Mouse (Mus musculus) thymus, adult 18-20 months (tissue): ENCODE measurements around the gene Gm37240.
"Not testable (repeated sequence)": the region's sequence is repeated elsewhere in the genome, so short reads cannot be mapped to it uniquely, and the experiment has no call there.

Experiments
- DNase-seq, 2 experiments: peaks; one replicate each; pipeline ENCODE4 v3.0.0; 2022; ENCODE audit warnings: mixed read lengths in 2 of 2

Gene Gm37240

GRCm38 (mm10) chr3:84653557-84654245, 1233.6 kb downstream of the Gm37240 start:
- DNase-seq = peak; percentile 26 to 51

- no peak for DNase-seq
Observed at GRCm38 (mm10) chr3:84652643-84653556, 1234.4 kb downstream of the Gm37240 start.

GRCm38 (mm10) chr3:84649578-84650327, 1237.6 kb downstream of the Gm37240 start:
- DNase-seq = no peak

DNA sequence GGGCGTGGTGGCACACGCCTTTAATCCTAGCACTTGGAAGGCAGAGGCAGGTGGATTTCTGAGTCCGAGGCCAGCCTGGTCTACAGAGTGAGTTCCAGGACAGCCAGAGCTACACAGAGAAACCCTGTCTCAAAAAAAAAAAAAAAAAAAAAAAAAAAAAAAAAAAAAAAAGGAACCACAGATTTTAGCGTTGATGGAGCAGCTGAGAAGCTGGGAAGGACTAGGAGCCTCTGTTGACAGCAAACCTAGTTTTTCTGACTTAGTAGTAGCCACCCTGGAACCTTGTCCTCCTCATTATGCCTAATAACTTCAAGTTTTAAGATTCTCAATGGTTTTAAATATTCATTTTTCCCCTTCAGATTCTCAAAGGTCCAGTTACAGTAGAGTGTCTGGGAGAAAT, 1239.2 kb downstream of the Gm37240 start:
- DNase-seq = not testable (repeated sequence)

DNA sequence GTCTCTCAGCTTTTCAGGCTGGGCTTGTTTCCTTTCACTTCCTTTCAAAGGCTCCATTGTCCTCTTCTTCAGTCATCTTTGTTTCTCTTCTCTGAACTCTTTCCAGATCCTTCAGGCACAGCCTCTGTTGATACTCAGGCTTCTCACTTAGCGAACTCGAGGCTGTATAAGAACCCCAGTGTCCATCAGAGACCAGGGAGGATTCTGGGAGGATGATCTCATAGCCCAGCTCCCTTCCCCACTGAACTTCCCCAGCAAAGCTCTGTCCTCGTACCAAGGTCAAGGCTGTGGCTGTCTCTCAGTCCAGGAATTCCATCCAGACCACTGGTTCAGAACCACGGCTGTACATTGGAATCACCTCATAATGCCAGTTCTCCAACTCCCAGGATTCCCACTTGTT, 1239.7 kb downstream of the Gm37240 start:
- DNase-seq = no peak

- DNase-seq = no peak
Observed at GRCm38 (mm10) chr3:84646331-84646845, 1240.9 kb downstream of the Gm37240 start.

DNA sequence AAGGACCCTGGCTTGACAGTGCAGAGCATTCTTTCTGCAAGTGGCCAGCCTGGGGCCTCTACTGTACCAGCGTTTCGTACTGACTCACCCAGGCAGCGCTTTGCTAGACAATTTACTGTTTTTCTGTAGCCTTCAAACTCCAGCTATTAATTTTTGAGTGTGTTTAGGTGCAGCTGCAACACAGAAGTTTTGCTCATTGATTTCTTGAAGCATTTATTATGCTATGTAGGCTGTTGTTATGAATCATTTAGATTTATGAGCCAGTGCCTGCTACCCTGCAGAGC, 1241.4 kb downstream of the Gm37240 start:
- no peak for DNase-seq

- no peak for DNase-seq
Observed at GRCm38 (mm10) chr3:84645156-84646006, 1241.9 kb downstream of the Gm37240 start.

DNA sequence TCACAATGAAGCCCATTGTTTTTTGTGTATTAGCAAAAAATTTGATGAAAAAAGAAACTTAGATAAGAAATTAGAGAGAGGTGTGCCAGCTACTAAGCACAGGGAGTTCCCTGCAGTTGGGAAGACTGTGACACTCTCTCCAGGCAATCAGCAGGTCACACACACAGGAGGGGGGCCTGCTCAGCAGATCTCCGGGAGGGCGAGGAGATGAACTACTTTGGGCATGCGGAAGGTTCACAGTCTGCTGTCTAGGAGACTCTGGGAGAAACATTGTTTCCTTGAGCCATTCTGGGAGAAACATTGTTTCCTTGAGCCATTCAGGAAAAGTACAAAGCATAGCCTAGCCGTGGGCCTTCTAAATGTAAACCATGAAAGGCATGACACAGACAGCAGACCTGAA, 1244.4 kb downstream of the Gm37240 start:
- DNase-seq = no peak

GRCm38 (mm10) chr3:84641391-84641790, 1245.9 kb downstream of the Gm37240 start:
- DNase-seq = no peak

GRCm38 (mm10) chr3:84640536-84640935, 1246.8 kb downstream of the Gm37240 start:
- no peak for DNase-seq

DNA sequence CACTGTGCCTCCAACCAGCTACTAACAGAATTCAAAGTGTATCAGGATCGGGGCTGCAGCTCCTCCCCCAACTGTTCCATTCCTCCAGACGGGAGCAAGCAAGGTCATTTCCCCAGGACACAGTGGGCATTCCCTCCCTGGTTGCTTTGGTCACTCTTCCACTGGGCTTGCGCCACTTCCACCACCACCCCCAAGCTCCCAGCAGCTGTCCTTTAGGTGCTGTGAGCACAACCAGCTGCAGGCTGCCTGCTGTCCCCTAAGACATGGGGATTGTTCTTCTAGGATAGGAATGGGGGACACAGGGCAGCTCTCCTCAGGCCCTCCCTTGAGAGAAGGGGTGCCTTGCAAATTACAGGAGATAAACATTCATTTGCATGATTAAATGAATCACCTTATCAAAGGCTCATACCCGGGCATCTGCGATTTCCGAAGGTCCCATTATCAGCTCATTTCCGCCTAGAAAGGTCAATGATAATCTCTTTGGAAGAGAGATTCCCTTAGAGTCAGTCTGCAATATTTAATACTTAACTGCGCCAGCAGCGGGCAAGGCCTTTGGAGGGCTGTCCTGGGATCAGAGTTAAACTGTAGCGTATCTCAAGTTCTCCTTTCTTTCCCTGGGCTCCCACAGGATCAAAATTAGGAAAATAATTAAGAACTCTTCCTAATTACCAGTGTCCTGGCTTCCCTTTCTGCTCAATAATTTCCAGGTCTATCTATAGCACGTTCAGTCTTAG, 1247.4 kb downstream of the Gm37240 start:
- DNase-seq = no peak

DNA sequence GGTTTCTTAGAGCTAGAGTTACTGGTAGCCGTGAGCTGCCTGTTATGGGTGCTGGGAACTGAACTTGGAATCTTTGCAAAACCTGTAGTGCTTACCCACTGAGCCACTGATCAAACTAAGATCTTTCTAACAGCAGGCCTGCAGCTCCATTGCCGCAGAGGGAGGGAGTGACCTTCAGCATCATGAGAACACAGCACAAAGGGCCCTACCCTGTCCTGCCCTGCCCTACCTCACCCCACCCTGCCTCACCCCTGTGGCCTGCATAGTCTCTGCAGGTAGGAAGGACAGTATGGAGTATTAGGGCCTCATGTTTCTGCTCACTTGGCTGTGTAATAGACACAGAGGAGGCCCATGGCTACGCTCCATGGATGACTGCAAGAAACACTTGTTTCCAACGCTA, 1248.5 kb downstream of the Gm37240 start:
- DNase-seq = no peak

GRCm38 (mm10) chr3:84637890-84638578, 1249.3 kb downstream of the Gm37240 start:
- DNase-seq = no peak

DNA sequence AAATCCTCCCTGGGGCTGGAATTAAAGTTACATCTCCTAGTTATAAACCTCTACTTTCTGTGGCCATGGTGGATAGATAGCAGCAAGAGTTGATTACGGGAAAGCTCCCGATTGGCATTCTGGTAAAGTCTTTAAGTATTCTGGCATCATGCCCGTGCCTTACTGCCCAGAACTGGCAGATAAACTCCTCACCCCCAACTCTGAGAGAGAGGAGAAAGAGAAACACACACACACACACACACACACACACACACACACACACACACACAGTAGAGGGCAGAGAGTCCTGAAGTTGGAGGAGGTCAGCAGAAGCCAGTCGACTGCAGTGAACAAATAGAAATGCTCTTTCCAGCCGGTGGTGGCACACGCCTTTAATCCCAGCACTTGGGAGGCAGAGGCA, 1250.2 kb downstream of the Gm37240 start:
- DNase-seq = no peak

DNA sequence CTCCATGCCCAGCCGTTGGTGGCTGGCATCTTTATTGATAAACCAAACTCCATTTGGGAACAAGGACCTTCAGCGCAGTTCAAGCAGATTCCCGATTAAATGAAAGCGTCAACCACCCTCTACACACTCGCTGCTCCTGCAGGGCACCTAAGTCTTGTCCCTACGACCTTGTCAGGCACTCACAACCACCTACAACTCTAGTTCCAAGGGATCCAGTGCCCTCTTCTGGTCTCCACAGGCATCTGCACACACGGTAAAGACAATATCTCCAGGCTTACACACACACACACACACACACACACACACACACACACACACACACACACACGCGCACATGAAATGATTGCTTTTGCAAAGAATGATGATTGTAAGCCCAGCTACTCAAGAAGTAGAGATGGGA, 1255.7 kb downstream of the Gm37240 start:
- DNase-seq = no peak

- DNase-seq = no peak
Observed at GRCm38 (mm10) chr3:84622026-84622425, 1265.3 kb downstream of the Gm37240 start.

DNA sequence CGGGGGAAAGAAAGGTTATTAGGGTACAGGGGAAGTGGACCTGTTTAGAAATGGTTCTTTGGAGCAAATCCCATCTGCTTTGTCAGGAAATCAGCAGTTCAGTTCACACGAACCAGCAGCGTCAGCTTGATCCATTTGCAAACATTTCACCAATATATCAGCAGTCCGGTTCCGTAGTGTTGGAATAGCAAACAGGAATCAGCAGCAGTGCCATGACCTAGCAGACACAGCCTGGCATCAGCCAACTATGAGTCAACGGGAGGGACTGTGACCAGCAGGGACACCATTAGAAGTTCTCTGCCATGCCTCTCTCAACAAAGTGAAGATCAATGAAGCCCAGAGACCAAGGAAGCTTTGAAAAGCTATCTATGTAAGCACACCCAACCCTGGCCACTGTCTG, 1267.6 kb downstream of the Gm37240 start:
- DNase-seq = no peak

DNA sequence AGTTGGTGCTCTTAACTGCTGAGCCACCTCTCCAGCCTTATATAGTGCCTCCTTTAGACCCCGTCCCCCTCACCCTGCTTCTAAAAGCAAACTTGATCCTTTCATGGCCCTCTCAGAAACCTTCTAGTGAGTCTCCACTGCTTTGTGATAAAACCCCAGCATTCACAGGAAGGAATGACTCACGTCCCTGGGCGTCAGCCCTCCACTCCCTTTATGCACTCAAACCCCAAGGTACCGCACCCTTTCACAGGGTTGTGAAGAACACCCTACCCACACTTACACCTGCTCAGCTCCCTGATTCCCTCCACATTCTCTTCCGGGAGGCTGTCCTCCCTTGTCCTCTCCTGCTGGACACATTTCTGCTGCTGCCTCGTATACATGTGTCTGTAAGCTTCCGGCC, 1268.3 kb downstream of the Gm37240 start:
- no peak for DNase-seq

DNA sequence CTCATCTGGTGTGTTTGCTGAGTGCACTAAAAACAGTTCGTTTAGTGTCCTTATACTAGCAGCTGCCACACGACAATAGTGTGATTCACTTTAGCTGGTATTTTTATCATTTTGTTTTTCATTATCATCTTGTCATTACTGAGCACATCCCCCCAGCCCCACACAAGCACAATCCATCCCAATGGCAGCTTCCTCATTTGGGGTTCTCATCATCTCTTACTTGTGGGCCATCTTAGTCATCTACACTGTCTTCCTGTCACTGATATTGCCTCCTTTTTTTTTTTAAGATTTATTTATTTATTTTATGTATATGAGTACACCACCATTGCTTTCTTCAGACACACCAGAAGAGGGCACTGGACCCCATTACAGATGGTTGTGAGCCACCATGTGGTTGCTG, 1268.7 kb downstream of the Gm37240 start:
- DNase-seq = no peak

DNA sequence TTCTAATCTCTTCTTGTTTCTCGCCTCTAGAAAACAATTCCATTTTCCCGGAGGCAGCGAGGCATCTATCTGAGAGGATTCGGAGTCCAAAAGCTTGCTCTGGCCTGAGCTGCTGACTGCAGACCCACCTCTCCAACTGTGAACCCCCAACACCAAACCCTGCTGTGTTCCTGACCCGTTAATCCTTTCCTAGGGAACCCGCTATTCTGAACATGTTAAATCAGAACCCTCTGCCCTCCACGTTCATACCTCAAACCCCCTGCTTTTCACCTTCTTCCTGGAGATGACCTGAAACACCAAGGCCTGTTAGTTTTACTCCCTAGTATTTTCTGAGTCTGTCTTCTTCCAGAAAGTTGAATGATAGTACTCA, 1271.5 kb downstream of the Gm37240 start:
- no peak for DNase-seq
